ENCODE assay signal across 10 mouse cellular contexts in genomic region chr17:86988601-86989184, GRCm38 (mm10). TPM values are rescaled to one million over a fixed set of nuclear protein-coding genes. Genes with fewer than 3 reads are reported as not detected.
DNase-seq lines count a peak whose midpoint lies in the region; ATAC-seq and TF ChIP-seq lines count a peak whose summit lies in the region.
"Had no signal": no experiment of that assay in that cellular context is flagged by ENCODE, and none has a peak within 500 bp of the region (broad histone marks: within the 10 kb centered on the region; RNA-seq: fewer than 3 reads in every experiment).

No protein-coding gene starts in this region.

- peak; percentile 79 for ATAC-seq in hindbrain, postnatal 0 days
- ATAC-seq in monocyte, adult 5-6 weeks (replicated peaks; ENCODE audit: insufficient number of reproducible peaks, low FRiP score, low TSS enrichment, poor library complexity, severe bottlenecking): no peak

- no peaks in the 10 kb centered on the region for H3K9me3 ChIP-seq in hindbrain, postnatal 0 days (ENCODE audit: low read length)
- H3K9me3 ChIP-seq: megakaryocyte, embryonic 14.5 days had no signal

- H3K4me3 ChIP-seq in gastrocnemius, adult 2 months: peak overlapping the region; percentile 1
- no peak overlapping the region for H3K4me3 ChIP-seq in hindbrain, postnatal 0 days (ENCODE audit: low read length)
- H3K4me3 ChIP-seq: megakaryocyte, embryonic 14.5 days had no signal

- H3K4me2 ChIP-seq in hindbrain, postnatal 0 days (ENCODE audit: low read depth, low read length): no peak overlapping the region

- intact Hi-C loops in gastrocnemius, adult 2 months (cut with DNase I): loop anchor here (2.0 kb wide), 1 partner anchor 20 kb away; no protein-coding TSS in a partner anchor
- intact Hi-C loops in gastrocnemius, postnatal 36 days (cut with DNase I): no loop called here

- H3K27me3 ChIP-seq in hindbrain, postnatal 0 days (ENCODE audit: insufficient read depth, low read length): no peaks in the 10 kb centered on the region

- WGBS in hindbrain, postnatal 0 days: 32% methylated on average over 6 of the region's 6 CpGs

- H3K9ac ChIP-seq in hindbrain, postnatal 0 days (replicated peaks; ENCODE audit: low read length): no peak overlapping the region

- H3K4me1 ChIP-seq in hindbrain, postnatal 0 days (ENCODE audit: insufficient read depth, low read length): peaks cover 7% of the 10 kb centered on the region; the same call in 1 of the 2 replicates

- peak overlapping the region; percentile 81 for H3K27ac ChIP-seq in gastrocnemius, adult 2 months
- H3K27ac ChIP-seq in hindbrain, postnatal 0 days: 0 out of 2 replicates have a peak overlapping the region, but pooled peaks have one; percentile 7

- DNase-seq in gastrocnemius, adult 2 months: peak; percentile 57
- no peak for DNase-seq in gastrocnemius, postnatal 36 days
- peak; percentile 52 for DNase-seq in testis, postnatal 14 days (ENCODE audit: low spot score)
- no peak for DNase-seq in testis, postnatal 10 days (ENCODE audit: low spot score)
- peak; percentile 61 for DNase-seq in hindbrain, postnatal 0 days (ENCODE audit: low spot score)
- DNase-seq in embryo, embryonic 11 days: no peak
- no peak for DNase-seq in cerebellum, adult 11-12 months
- DNase-seq: kidney, postnatal 36 days had no signal

- H3K36me3 ChIP-seq in hindbrain, postnatal 0 days (ENCODE audit: insufficient read depth, low read length): no peaks in the 10 kb centered on the region

- no peak for TF ChIP-seq CTCF in gastrocnemius, adult 2 months (IDR thresholded peaks at IDR 0.05)
- TF ChIP-seq CTCF in hindbrain, postnatal 0 days (IDR thresholded peaks at IDR 0.05; ENCODE audit: low read depth): no peak

RNA-seq across cellular contexts. Expression of gene Rhoq, which starts 25.8 kb away (rescaled TPM):
- 100 to 1,000 TPM; 168 to 172 TPM for total RNA-seq in gastrocnemius, adult 2 months (2021)
- 100 to 1,000 TPM; 197 to 202 TPM for total RNA-seq in gastrocnemius, postnatal 36 days (2021)
- 24.1 and 51.7 TPM in 2 replicates for total RNA-seq in hindbrain, postnatal 0 days (2014; rRNA removed)
- polyA plus RNA-seq in hindbrain, postnatal 0 days (2015; fragmentation: Nextera tagmentation; extraction: Ambion mirVana): 5.9 and 6.7 TPM in 2 replicates
- total RNA-seq in monocyte, adult 5-6 weeks (2017): 56.4 to 70.3 TPM (median 57.8 TPM) in 3 replicates

RNA-seq across cellular contexts. Expression of gene Pigf, which starts 36.5 kb away (rescaled TPM):
- total RNA-seq in gastrocnemius, adult 2 months (2021): 1 to 10 TPM; 2.2 to 2.7 TPM
- 1 to 10 TPM; 1.7 to 1.9 TPM for total RNA-seq in gastrocnemius, postnatal 36 days (2021)
- total RNA-seq in hindbrain, postnatal 0 days (2014; rRNA removed): 12.8 and 15.7 TPM in 2 replicates
- 31.3 and 33.3 TPM in 2 replicates for polyA plus RNA-seq in hindbrain, postnatal 0 days (2015; fragmentation: Nextera tagmentation; extraction: Ambion mirVana)
- total RNA-seq in monocyte, adult 5-6 weeks (2017): 30.8 to 39.6 TPM (median 32.3 TPM) in 3 replicates

RNA-seq across cellular contexts. Expression of gene Cript, which starts 36.7 kb away (rescaled TPM):
- 10 to 100 TPM; 46.1 to 51.7 TPM for total RNA-seq in gastrocnemius, adult 2 months (2021)
- total RNA-seq in gastrocnemius, postnatal 36 days (2021): 10 to 100 TPM; 40.8 to 41.3 TPM
- total RNA-seq in hindbrain, postnatal 0 days (2014; rRNA removed): 37.3 and 53.7 TPM in 2 replicates
- 184 and 186 TPM in 2 replicates for polyA plus RNA-seq in hindbrain, postnatal 0 days (2015; fragmentation: Nextera tagmentation; extraction: Ambion mirVana)
- total RNA-seq in monocyte, adult 5-6 weeks (2017): 82.6 to 104 TPM (median 101 TPM) in 3 replicates

RNA-seq across cellular contexts. Expression of gene Atp6v1e2, which starts 41.0 kb away (rescaled TPM):
- total RNA-seq in gastrocnemius, adult 2 months (2021): not detected
- total RNA-seq in gastrocnemius, postnatal 36 days (2021): not detected
- not detected in 2 replicates for total RNA-seq in hindbrain, postnatal 0 days (2014; rRNA removed)
- polyA plus RNA-seq in hindbrain, postnatal 0 days (2015; fragmentation: Nextera tagmentation; extraction: Ambion mirVana): 0.24 TPM in 1 of 2 replicates, not detected in the other
- not detected in 3 replicates for total RNA-seq in monocyte, adult 5-6 weeks (2017)

Comparison
In these comparisons a context has a peak if more than half of its experiments do, and no peak if none do; other contexts are left out.
1. DNase-seq: peak in gastrocnemius, adult 2 months (single experiment), testis, postnatal 14 days (single experiment) and hindbrain, postnatal 0 days (single experiment); none in gastrocnemius, postnatal 36 days (0 of 2), testis, postnatal 10 days (single experiment), embryo, embryonic 11 days (single experiment) and cerebellum, adult 11-12 months (single experiment).